Mouse (Mus musculus): ENCODE data around the gene Birc3. TPM values are rescaled to one million over a fixed set of nuclear protein-coding genes. Genes with fewer than 3 reads are reported as not detected.

Gene Birc3
- polyA plus RNA-seq, 1 experiment from 2014 or later: 37.6 TPM

DNA sequence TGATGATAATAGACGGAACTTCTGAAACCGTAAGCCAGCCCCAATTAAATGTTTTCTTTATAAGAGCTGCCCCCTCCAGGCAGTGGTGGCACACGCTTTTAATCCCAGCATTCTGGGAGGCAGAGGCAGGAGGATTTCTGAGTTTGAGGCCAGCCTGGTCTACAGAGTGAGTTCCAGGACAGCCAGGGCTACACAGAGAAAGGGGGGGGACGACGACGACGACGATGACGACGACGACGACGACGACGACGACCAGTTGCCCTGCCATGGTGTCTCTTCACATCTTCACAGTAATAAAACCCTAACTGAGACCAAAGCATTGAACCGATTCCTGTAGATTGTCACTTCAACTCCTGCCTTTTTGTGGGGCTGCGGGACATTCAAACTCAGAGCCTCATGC, 24.8 kb downstream of the Birc3 start:
- WGBS (ENCODE audit: missing documents): 95% methylated on average over 17 of the region's 18 CpGs
- Histone ChIP-seq H3K4me3 (ENCODE audit: inconsistent target) (no peak overlapping the region), H3K79me2 (ENCODE audit: inconsistent target) (no peaks in the 10 kb centered on the region), H3K27ac (no peak overlapping the region), H3K36me3 (ENCODE audit: inconsistent target) (peaks cover 34% of the 10 kb centered on the region)

- H3K27ac ChIP-seq: no peak overlapping the region
- H3K4me3 ChIP-seq (ENCODE audit: inconsistent target): no peak overlapping the region
- H3K79me2 ChIP-seq (ENCODE audit: inconsistent target): no peaks in the 10 kb centered on the region
- peaks cover 20% of the 10 kb centered on the region for H3K36me3 ChIP-seq (ENCODE audit: inconsistent target)
- WGBS (ENCODE audit: missing documents): 100% methylated on average over 1 of the region's 1 CpGs
Measured at GRCm38 (mm10) chr9:7846667-7847199, 26.3 kb downstream of the Birc3 start.

GRCm38 (mm10) chr9:7845216-7845895, 27.6 kb downstream of the Birc3 start:
- Histone ChIP-seq H3K79me2 (ENCODE audit: inconsistent target) (no peaks in the 10 kb centered on the region), H3K27ac (no peak overlapping the region), H3K36me3 (ENCODE audit: inconsistent target) (peaks cover 11% of the 10 kb centered on the region), H3K4me3 (ENCODE audit: inconsistent target) (no peak overlapping the region)
- WGBS (ENCODE audit: missing documents): 90% methylated on average over 4 of the region's 4 CpGs

GRCm38 (mm10) chr9:7841221-7841620, 31.8 kb downstream of the Birc3 start:
- 98% methylated on average over 6 of the region's 6 CpGs for WGBS (ENCODE audit: missing documents)
- H3K79me2 ChIP-seq (ENCODE audit: inconsistent target): peaks cover 3% of the 10 kb centered on the region; the same call in 1 of the 2 replicates
- H3K36me3 ChIP-seq (ENCODE audit: inconsistent target): no peaks in the 10 kb centered on the region
- H3K27ac ChIP-seq: no peak overlapping the region
- H3K4me3 ChIP-seq (ENCODE audit: inconsistent target): no peak overlapping the region

DNA sequence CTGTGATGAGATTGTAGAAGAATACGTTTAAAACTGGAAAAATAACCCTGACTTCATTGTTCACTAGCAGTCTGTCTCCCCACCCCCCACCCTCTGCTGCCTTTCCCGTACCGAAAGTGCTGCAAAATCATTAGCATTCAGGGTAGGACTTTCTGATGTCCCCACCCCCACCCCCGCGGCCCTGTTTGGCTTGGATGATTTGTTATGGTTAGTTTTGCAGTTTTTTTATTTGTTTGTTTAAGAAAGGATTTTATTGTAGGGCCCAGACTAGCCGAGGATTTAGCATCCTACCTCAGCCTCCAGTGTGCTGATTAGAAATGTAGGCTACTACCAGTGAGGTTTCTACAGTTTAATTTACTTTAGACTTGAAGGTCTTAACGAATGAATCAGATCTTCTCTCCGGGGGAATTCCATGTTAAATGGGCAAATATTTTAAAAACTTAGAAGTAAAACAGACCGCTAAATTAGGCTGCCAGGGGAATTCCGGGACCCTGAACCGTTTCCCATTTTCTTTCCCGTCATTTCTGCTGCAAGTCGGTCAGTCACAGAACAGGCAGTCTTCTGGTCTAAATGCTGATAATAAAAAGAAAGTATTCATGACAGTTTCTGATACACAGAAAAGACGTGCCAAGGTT, 35.1 kb downstream of the Birc3 start:
- WGBS (ENCODE audit: missing documents): 42% methylated on average over 14 of the region's 14 CpGs
- peak overlapping the region; percentile 88 for H3K27ac ChIP-seq
- H3K79me2 ChIP-seq (ENCODE audit: inconsistent target): peaks cover 35% of the 10 kb centered on the region; the same call in 1 of the 2 replicates
- H3K4me3 ChIP-seq (ENCODE audit: inconsistent target): peak overlapping the region; percentile 73
- H3K36me3 ChIP-seq (ENCODE audit: inconsistent target): no peaks in the 10 kb centered on the region

GRCm38 (mm10) chr9:7836905-7837805, 35.8 kb downstream of the Birc3 start, which contains the start of gene Birc2:
Gene Birc2, minus strand, starts transcription at chr9:7837064.
- Histone ChIP-seq H3K79me2 (ENCODE audit: inconsistent target) (peaks cover 42% of the 10 kb centered on the region; the same call in 1 of the 2 replicates), H3K27ac (peak within 1 kb of the TSS; percentile 93), H3K36me3 (ENCODE audit: inconsistent target) (peaks cover 5% of the 10 kb centered on the region; the same call in 1 of the 2 replicates), H3K4me3 (ENCODE audit: inconsistent target) (peak within 1 kb of the TSS; percentile 96)
- WGBS (ENCODE audit: missing documents): under 1% methylated on average over 58 of the region's 68 CpGs

- H3K27ac ChIP-seq: peak overlapping the region; percentile 93
- peak overlapping the region; percentile 96 for H3K4me3 ChIP-seq (ENCODE audit: inconsistent target)
- peaks cover 51% of the 10 kb centered on the region; the same call in 1 of the 2 replicates for H3K79me2 ChIP-seq (ENCODE audit: inconsistent target)
- WGBS (ENCODE audit: missing documents): under 1% methylated on average over 16 of the region's 16 CpGs
- peaks cover 5% of the 10 kb centered on the region; the same call in 1 of the 2 replicates for H3K36me3 ChIP-seq (ENCODE audit: inconsistent target)
Measured at GRCm38 (mm10) chr9:7836331-7836730, 36.7 kb downstream of the Birc3 start.

GRCm38 (mm10) chr9:7835302-7835701, 37.7 kb downstream of the Birc3 start:
- WGBS (ENCODE audit: missing documents): 86% methylated on average over 1 of the region's 1 CpGs
- Histone ChIP-seq H3K79me2 (ENCODE audit: inconsistent target) (peaks cover 61% of the 10 kb centered on the region; the same call in 1 of the 2 replicates), H3K27ac (no peak overlapping the region), H3K4me3 (ENCODE audit: inconsistent target) (no peak overlapping the region), H3K36me3 (ENCODE audit: inconsistent target) (peaks cover 5% of the 10 kb centered on the region; the same call in 1 of the 2 replicates)

DNA sequence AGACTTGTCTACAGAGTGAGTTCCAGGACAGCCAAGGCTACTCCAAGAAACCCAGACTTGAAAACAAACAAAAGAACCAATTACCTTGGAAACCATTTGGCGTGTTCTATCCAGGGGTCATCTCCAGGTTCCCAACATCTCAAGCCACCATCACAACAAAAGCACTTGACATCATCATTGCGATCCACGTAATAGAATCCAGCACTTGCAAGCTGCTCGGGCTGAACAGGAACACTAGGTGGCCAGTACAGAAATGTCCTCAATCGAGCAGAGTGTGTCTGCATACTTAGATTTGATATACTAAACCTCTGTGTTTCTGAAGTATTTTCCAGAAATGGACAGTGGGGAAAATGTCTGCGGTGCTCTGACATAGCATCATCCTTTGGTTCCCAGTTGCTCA, 39.6 kb downstream of the Birc3 start:
- 79% methylated on average over 6 of the region's 6 CpGs for WGBS (ENCODE audit: missing documents)
- H3K79me2 ChIP-seq (ENCODE audit: inconsistent target): peaks cover 80% of the 10 kb centered on the region; the same call in 1 of the 2 replicates
- H3K36me3 ChIP-seq (ENCODE audit: inconsistent target): peaks cover 5% of the 10 kb centered on the region; the same call in 1 of the 2 replicates
- no peak overlapping the region for H3K4me3 ChIP-seq (ENCODE audit: inconsistent target)
- no peak overlapping the region for H3K27ac ChIP-seq

DNA sequence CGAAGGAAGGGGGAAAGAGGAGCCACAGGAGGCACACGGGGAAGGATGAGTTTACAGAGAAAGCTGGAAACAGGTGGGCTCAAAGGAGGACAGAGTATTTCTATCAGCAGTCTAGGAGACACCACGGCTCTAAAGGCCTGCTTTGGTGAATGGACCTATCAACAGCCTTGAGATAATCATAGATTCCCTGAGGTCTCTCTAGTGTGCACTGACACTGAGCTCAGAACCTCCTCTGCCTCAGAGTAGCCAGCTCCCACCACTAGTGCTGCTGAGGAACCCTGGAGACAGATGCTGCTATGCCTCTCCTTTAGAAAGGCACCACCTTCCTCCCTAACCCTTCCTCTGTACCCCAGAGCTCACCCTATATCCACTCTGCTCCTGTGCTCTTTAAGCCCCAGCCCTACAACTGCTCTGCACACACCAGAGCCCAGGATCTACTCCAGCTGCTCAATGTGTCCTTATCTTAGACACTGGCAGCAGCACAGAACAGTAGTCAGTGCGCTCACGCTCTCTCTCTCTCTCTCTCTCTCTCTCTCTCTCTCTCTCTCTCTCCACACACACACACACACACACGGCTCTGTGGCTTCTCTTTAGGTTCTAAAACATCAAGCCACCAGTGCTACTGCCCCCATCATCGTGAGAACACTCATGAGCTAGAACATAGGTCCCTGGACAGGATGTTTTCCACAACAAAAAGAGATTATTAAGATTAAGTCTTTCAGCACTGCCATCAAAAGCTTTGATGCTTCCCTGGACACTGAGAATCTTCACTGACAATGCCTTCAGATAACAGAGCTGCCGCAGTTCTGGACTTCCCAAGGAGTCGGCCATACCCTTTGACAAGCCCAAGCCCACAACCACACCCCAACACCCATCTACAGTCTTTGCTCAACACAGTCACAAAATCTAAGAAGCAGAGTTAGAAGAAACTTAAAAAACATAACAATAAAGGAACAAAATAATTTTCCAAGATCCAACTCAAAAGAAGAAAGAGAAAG, 43.2 kb downstream of the Birc3 start:
- 78% methylated on average over 9 of the region's 9 CpGs for WGBS (ENCODE audit: missing documents)
- peaks cover 5% of the 10 kb centered on the region; the same call in 1 of the 2 replicates for H3K36me3 ChIP-seq (ENCODE audit: inconsistent target)
- no peak overlapping the region for H3K4me3 ChIP-seq (ENCODE audit: inconsistent target)
- peaks cover 89% of the 10 kb centered on the region; the same call in 1 of the 2 replicates for H3K79me2 ChIP-seq (ENCODE audit: inconsistent target)
- no peak overlapping the region for H3K27ac ChIP-seq

GRCm38 (mm10) chr9:7828706-7829105, 44.3 kb downstream of the Birc3 start:
- 94% methylated on average over 4 of the region's 4 CpGs for WGBS (ENCODE audit: missing documents)
- Histone ChIP-seq H3K36me3 (ENCODE audit: inconsistent target) (peaks cover 6% of the 10 kb centered on the region; the same call in 1 of the 2 replicates), H3K79me2 (ENCODE audit: inconsistent target) (peaks cover 79% of the 10 kb centered on the region; the same call in 1 of the 2 replicates), H3K27ac (no peak overlapping the region), H3K4me3 (ENCODE audit: inconsistent target) (no peak overlapping the region)

GRCm38 (mm10) chr9:7824916-7825315, 48.1 kb downstream of the Birc3 start:
- H3K36me3 ChIP-seq (ENCODE audit: inconsistent target): peaks cover 15% of the 10 kb centered on the region
- no peak overlapping the region for H3K4me3 ChIP-seq (ENCODE audit: inconsistent target)

DNA sequence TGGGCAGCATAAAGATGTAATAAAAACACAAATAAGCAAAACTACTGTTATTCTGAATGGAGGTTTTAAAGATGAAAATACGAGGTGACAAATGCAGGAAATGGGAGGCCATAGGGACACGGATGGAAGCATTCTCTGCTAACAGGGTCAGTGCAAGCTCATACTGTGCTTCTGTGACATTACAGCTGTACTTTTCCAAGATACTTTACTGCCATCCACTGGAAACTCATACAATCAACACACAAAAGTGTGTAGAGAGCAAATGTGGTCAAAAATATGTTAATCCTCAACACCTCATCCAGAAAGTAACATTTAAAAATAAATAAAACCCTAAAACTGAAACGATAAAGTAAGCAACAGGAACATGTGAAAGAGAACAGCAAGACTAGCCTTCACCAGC, 50.2 kb downstream of the Birc3 start:
- 90% methylated on average over 3 of the region's 3 CpGs for WGBS (ENCODE audit: missing documents)
- Histone ChIP-seq H3K4me3 (ENCODE audit: inconsistent target) (no peak overlapping the region), H3K27ac (no peak overlapping the region), H3K36me3 (ENCODE audit: inconsistent target) (peaks cover 36% of the 10 kb centered on the region), H3K79me2 (ENCODE audit: inconsistent target) (peaks cover 20% of the 10 kb centered on the region; the same call in 1 of the 2 replicates)

More at GRCm38 (mm10) chr9:7824916-7825315, 48.1 kb downstream of the Birc3 start:
- no peak overlapping the region for H3K27ac ChIP-seq
- H3K79me2 ChIP-seq (ENCODE audit: inconsistent target): peaks cover 41% of the 10 kb centered on the region; the same call in 1 of the 2 replicates
- WGBS (ENCODE audit: missing documents): 82% methylated on average over 5 of the region's 5 CpGs
